Mouse (Mus musculus): ENCODE measurements at regions not wholly inside any gene's neighbourhood (a gene's known extent, or its start where the extent isn't known, plus 50 kb on each side); places are given as distances from the start of the nearest gene placed in this dataset.

GRCm38 (mm10) chr15:52570256-52570655 is 1314.5 kb upstream of the Gm7489 start:
- DNase-seq (ENCODE audit: low spot score) = no peak

GRCm38 (mm10) chr15:52577614-52578013 is 1307.1 kb upstream of the Gm7489 start:
- DNase-seq (ENCODE audit: low spot score) = no peak

GRCm38 (mm10) chr15:52589391-52589790 is 1295.3 kb upstream of the Gm7489 start:
- no peak for DNase-seq (ENCODE audit: low spot score)

GRCm38 (mm10) chr15:52599511-52599910 is 1285.2 kb upstream of the Gm7489 start:
- no peak for DNase-seq (ENCODE audit: low spot score)

GRCm38 (mm10) chr15:52599957-52600356 is 1284.7 kb upstream of the Gm7489 start:
- DNase-seq (ENCODE audit: low spot score) = no peak

- DNase-seq (ENCODE audit: low spot score) = no peak
These were observed 1244.9 kb upstream of the Gm7489 start for GRCm38 (mm10) chr15:52639790-52640189.

GRCm38 (mm10) chr15:52645961-52646360 is 1238.7 kb upstream of the Gm7489 start:
- DNase-seq (ENCODE audit: low spot score) = no peak

- DNase-seq (ENCODE audit: low spot score) = no peak
These were observed 1226.8 kb upstream of the Gm7489 start for GRCm38 (mm10) chr15:52657916-52658315.
